Mouse (Mus musculus) yolk sac, embryonic 10.5 days (tissue): Measurements from ENCODE around the gene Clec10a.

Source experiments
- DNase-seq: peaks from one replicate; pipeline ENCODE4 v3.0.0-alpha.2; 2017; ENCODE audit warnings: low spot score

The Clec10a gene

GRCm38 (mm10) chr11:70218741-70219470 lies 62.9 kb downstream of the Clec10a start:
- DNase-seq = no peak

- no peak for DNase-seq
Observed at GRCm38 (mm10) chr11:70219873-70220272, 63.9 kb downstream of the Clec10a start.

GRCm38 (mm10) chr11:70220323-70220722 lies 64.3 kb downstream of the Clec10a start:
- no peak for DNase-seq
